Mouse (Mus musculus): ENCODE results near the gene Arpc5. TPM values are rescaled to one million over a fixed set of nuclear protein-coding genes. Genes with fewer than 3 reads are reported as not detected.

Arpc5 gene
- total RNA-seq, 1 experiment from 2014 or later = 382 TPM

DNA sequence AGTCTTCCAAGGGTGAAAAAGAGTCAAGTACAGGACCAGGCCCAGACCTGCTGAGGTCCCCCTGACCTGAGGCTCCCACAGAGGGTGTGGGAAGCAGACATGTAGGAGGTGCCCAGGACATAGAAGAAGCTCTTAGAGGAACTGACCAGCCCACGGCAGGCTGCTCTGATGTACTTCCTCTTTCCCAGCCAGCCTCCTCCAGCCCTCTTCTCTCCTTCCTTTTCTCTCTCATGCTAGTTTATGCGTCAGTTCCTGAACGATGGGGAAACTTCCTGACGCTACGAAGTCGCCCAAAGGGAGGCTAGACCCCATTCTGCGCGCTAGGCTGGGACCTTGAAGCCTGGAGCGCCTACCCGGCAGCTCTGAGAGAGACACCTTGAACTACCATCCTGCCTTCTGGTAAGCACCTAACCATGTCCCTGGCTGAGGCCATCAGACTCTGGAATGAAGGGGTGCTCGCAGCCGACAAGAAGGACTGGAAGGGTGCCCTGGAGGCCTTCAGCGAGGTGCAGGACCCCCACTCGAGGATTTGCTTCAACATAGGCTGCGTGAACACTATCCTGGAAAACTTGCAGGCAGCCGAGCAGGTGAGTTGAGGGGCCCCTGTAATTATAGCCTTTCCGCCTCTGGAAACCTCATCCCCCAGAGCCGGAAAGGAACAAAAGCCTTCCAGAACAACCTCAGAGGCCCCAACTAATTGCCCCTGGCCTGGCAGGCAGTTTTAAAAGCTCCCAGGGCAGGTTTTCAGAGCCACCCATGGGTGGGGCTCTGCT, 41.5 kb downstream of the Arpc5 start:
- ATAC-seq (ENCODE audit: extremely low read depth, insufficient number of reproducible peaks, low FRiP score, poor library complexity, severe bottlenecking) = peak; percentile 80

DNA sequence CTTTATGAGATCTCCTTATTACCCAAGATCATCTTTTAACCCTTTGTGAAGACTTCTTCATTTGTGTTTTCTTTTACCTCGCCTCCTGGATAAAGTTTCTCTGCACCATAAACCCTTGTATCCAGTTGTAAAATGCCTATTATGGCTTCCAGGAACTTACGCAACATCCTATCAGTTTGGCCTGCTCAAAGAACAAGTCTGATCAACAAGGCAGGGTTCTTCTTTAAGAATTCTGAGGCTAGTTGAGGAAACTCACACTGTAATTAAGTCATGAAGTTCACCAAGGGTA, 42.0 kb downstream of the Arpc5 start:
- ATAC-seq (ENCODE audit: extremely low read depth, insufficient number of reproducible peaks, low FRiP score, poor library complexity, severe bottlenecking) = no peak

DNA sequence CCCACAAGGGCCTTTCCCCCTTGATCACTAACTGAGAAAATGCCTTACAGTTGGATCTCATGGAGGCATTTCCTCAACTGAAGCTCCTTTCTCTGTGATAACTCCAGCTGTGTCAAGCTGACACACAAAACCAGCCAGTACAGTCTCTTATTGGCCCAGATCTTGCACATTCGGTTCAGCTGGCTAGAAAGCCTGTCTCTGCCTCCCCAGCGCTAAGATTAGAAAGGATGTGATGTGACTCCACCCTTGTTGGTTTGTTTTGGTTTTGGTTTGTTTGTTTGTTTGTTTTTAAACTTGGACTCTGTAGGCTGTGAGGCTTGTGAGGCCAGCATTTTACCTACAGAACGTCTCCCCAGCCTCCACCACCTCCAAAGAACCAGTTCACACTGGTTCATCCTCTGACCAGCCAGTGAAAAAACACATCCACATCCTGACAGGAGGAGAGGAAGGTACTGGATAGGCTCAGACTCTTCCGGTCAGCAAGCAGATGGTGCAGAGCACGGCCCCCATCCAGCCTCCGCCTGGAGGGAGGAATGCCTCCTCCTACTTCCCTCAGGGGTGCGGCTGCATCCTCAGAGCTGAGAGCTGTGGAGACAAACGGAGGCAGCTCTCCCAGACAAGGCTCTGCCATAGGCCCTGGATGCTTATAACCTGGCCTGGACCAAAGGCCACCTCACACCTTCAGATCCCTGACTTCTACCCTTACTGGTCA, 43.4 kb downstream of the Arpc5 start:
- ATAC-seq (ENCODE audit: extremely low read depth, insufficient number of reproducible peaks, low FRiP score, poor library complexity, severe bottlenecking) = peak; percentile 23; the same call in 1 of the 2 replicates

- ATAC-seq (ENCODE audit: extremely low read depth, insufficient number of reproducible peaks, low FRiP score, poor library complexity, severe bottlenecking) = peak; percentile 35
Observed at GRCm38 (mm10) chr1:152810533-152811439, 44.4 kb downstream of the Arpc5 start.

GRCm38 (mm10) chr1:152815265-152815701, 48.9 kb downstream of the Arpc5 start:
- peak; percentile 25; the same call in 1 of the 2 replicates for ATAC-seq (ENCODE audit: extremely low read depth, insufficient number of reproducible peaks, low FRiP score, poor library complexity, severe bottlenecking)

DNA sequence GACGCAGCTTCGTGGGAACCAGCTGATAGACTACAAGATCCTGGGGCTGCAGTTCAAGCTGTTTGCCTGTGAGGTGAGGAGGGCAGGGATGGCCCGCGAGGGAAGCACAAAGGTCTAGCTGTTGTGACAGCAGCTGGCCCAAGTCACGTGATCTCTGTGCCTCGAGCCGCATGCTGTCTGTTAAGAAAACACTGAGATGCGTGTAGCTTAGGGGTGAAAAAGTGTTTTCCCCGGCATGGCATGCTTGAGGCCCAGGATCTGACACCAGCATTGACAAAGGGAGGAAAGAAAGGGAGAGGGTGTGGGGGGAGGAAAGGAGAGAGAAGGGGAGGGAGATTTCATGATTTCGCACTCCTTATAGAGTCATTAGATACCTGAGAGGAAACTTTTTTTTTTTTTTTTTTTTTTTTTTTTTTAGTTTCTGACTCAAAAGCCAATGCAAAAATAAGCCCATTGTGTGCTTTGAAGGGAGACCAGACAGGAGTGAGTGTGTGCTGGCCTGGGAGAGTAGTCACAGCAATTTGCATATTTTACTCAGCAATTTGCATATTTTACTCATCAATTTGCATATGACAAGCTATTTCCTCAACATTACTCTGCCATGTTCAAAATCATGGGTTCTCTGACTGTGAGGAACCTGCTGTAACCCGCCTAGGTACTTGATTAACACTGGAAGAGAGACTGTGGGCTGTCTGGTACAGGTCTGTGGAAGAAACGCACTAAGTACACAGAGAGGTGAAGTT, 50.9 kb downstream of the Arpc5 start:
- ATAC-seq (ENCODE audit: extremely low read depth, insufficient number of reproducible peaks, low FRiP score, poor library complexity, severe bottlenecking) = peak; percentile 74

DNA sequence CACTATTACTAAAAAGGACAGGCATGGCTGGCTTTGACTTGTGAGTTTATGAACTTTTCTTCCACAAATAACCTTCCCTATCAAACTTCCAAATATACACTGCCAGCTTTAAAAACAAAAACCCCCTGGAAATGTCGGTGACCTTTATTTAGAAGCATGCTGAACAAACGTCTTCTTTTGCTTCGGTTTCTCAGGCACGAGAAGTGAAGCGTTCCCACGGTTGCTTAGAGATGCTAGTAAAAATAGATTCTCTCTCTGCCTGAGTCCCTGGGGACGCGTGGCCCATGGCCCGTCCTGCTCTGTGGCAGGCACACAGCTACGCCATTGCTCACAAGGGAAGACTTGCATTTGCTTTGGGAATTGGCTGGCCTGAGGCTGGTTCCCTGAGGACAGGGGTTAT, 51.5 kb downstream of the Arpc5 start:
- 0 out of 2 replicates have a peak, but pooled peaks have one; percentile 24 for ATAC-seq (ENCODE audit: extremely low read depth, insufficient number of reproducible peaks, low FRiP score, poor library complexity, severe bottlenecking)

GRCm38 (mm10) chr1:152819558-152819957, 53.2 kb downstream of the Arpc5 start:
- ATAC-seq (ENCODE audit: extremely low read depth, insufficient number of reproducible peaks, low FRiP score, poor library complexity, severe bottlenecking) = no peak

GRCm38 (mm10) chr1:152820911-152821695, 54.8 kb downstream of the Arpc5 start:
- no peak for ATAC-seq (ENCODE audit: extremely low read depth, insufficient number of reproducible peaks, low FRiP score, poor library complexity, severe bottlenecking)

GRCm38 (mm10) chr1:152821746-152822145, 55.4 kb downstream of the Arpc5 start:
- ATAC-seq (ENCODE audit: extremely low read depth, insufficient number of reproducible peaks, low FRiP score, poor library complexity, severe bottlenecking) = no peak

DNA sequence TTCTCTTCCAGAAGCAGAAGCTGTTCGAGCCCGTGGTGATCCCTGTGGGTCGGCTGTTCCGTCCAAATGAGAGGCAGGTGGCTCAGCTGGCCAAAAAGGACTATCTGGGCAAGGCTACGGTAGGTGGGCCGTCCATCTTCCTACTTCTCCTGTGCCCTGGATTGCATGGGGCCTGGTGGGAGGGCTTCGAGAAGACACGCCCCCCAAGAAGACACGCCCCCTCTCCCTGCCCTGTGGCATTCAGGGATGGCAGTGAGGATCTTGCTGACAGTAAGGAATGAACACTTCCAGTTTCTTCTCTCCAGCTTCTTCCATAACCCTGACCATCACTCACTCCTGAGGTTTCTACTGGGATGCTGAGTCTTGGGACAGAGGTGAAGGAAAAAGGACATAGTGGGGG, 57.9 kb downstream of the Arpc5 start:
- ATAC-seq (ENCODE audit: extremely low read depth, insufficient number of reproducible peaks, low FRiP score, poor library complexity, severe bottlenecking) = no peak

Other genes starting within 250 kb of the Arpc5 start
- gene Apobec4, start 16.0 kb upstream of the Arpc5 start, total RNA-seq (2017) = not detected in 2 replicates
- gene Rgl1, start 191 bp upstream of the Arpc5 start, total RNA-seq (2017) = 12.4 and 12.6 TPM in 2 replicates
- gene Ncf2, start 33.7 kb downstream of the Arpc5 start, total RNA-seq (2017) = 637 and 647 TPM in 2 replicates
- 60.5 and 63.7 TPM in 2 replicates for gene Smg7, start 136.1 kb downstream of the Arpc5 start, total RNA-seq (2017)
- gene Nmnat2, start 188.5 kb downstream of the Arpc5 start, total RNA-seq (2017) = 0.12 TPM in 2 replicates